Mouse (Mus musculus): ENCODE results near the gene Chn1.

Gene Chn1

DNA sequence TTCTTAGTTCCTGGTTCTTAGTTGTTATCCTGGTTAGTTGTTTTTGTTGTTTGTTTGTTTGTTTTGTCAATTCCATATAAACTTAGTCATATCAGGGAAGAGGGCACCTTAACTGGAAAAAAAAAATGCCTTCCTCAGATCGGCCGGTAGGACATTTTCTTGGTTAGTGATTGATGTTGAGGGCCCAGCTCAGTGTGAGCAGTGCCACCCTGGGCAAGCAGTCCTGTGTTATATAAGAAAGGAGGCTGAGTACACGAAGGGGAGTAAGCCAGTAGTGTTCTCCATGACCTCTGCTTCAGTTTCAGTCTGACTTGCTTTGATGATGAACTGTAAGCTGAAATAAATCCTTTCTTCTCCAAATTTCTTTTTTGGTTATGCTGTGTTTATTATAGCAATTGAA is 138.8 kb downstream of the Chn1 start:
- DNase-seq (ENCODE audit: low spot score in 2 of 2), result no peak

DNA sequence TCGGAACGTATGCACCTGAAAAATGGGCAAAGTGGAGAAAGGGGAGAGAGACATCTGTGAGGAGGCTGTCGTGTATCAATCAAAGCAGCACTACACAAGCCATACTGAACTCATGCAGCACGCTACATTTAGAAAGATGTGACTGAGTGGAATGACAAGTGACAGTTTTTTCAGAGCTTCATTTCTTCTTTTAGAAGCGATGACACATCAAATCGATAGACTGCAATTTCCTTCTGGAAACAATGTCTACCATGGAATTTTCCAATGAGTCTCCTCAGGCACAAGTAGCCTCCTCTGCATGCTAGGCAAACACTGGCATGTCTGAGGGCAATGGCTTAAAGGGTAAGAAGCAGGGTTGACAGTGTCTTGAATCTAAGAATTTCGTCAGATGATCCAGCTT is 143.3 kb downstream of the Chn1 start:
- no peak for DNase-seq (ENCODE audit: low spot score in 2 of 2)

DNA sequence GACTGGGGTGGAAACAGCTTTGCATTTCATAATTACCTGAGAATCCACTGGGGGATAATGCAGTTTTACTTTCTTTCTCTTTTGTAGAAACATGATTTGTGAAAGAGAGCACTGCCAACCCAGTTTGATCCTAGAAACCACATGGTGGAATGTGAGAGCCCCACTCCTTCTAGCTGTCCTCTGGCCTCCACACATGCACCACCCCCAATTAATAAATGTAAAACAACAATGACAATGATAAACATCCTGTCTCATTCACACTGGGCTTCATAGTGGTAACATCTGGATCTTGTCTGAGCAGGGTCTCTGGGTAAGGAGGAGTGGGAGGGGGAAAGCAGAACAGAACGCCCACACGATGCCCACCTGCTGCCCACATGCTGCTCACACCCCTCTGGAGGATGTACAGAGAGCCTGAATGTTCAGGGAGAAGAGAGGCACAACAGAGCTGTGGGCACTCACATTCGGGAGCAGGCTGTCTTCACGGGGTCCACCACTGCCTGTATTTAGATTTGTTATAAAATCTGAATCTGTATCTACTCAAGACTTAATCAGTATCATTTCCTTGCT is 156.6 kb downstream of the Chn1 start:
- DNase-seq (ENCODE audit: low spot score in 2 of 2), result no peak

DNA sequence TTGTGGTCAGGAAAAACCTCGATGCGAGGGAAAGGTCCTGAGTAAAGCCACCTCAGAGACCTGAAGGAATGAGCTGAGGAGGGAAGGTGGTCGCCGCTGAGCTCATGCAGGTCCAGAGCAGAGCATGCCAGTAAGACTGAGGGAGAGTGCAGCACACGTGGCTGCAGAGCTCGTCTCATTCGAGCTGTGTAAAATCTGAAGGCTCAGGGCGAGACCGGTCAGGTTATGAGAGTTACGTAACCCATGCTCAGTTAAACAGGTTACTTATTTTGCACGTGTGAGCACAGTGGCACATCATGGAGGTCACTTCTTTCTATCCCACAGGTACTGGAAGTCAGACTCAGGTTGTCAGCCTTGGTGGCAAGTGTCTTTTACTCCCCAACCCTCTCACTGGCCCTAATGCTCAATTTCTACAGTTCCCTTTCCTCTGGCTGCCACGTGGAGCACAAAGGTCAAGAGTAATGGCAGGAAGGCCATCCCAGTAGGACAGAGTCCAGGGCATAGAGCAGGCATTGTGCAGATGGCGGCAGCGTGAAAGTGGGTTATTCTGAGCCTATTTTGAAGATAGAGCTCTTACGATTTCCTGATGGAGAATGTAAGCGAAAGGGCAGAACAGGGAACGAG is 158.6 kb downstream of the Chn1 start:
- DNase-seq (ENCODE audit: low spot score in 2 of 2), result no peak

DNA sequence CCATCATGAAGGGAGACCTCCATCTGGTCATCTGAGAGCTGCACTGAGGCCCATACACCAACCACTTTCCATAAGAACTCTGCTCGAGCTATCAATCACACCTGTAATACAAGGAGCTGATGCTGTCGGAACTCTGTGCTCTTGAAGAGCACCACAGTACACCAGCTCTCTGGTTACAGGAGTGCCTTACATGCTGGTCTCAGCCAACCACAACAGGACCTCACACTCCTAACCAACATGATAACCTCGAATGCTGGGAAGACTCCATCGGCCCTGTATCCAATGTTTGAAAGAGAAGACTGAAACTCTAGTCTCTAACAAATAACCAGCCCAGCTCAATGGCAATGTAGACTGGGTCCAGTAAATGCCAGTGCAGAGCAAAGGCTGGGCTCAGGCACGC is 159.7 kb downstream of the Chn1 start:
- no peak for DNase-seq (ENCODE audit: low spot score in 2 of 2)

DNA sequence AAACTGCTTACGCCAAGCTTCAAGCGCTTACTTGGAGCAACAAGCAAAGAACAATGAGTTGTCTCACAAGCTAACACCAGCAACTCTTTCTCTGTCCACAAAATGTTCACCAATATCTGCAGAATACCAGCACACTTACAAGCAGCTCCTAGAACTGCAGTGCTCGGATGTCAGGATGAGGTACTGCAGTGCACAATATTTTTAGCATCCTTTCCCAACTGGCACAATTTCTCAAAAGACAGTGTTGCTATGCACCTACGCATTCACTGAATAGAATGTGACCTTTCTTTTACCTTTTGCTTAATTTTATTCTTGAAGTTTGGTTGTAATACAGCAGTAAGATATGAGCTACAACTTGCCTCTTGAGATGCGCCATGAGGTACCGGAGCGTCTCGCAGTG is 160.8 kb downstream of the Chn1 start:
- DNase-seq (ENCODE audit: low spot score in 2 of 2), result no peak

DNA sequence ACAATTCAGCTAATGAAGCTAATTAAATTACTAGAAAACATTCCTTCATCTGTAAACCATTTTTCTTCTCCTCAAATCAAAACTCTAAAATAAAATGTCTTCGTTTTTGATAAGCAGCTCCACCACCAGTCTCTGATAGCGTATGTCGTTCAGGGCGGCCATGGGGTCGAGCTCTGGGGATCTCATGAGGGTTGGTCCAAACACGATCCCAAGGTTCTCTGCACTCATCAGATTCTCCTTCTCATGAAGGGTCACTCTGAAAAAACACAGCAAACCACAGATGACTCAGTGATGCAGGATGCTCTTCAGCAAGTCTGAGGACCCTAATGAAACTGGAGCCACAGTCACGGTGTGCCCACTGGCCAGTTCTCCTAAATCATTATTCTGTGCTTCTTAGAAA is 162.2 kb downstream of the Chn1 start:
- no peak for DNase-seq (ENCODE audit: low spot score in 2 of 2)

DNA sequence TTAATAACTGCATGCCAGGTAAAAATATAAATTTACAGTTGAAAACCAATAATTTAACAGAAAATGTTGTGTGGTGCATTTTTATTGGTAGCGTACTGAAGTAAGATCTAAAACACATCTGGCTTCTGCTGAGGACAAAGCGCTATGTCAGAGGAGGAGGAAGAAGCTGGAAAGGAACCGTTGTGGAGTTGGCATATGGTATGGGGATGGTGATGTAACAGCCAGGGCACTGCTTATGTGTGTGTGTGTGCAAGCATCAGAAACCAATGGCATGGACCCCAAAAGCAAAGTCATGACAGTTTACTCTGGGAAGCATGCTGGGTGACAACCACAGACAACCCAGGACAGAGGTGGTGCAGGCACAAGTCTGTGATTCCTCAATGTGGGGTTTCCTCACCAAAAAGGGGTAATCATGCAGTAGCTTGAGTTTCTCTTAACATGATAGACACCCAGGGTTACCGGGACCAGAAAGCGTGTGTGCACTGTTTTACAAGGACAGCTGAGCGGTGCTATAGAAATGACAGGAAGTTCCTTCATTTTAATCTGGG is 162.7 kb downstream of the Chn1 start:
- DNase-seq (ENCODE audit: low spot score in 2 of 2), result no peak

DNA sequence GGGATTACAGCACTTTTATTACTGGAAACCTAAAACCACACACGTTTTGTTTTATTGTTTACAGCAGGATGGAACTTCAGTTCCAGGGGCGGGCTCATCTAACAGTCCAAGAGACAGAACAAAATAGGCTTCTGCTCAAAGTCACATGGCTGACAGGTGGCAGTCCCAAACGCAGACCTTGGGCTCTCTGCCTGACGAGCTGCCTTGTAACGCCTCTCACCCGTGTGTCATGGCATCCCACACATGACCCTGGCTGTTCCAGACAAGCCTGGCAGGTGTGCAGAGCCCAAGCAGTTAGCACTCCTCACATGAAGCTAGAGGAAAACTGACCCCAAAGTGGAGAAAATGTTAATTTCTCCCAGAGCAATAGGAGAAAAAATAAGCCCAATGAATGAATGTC is 163.3 kb downstream of the Chn1 start:
- no peak for DNase-seq (ENCODE audit: low spot score in 2 of 2)

DNA sequence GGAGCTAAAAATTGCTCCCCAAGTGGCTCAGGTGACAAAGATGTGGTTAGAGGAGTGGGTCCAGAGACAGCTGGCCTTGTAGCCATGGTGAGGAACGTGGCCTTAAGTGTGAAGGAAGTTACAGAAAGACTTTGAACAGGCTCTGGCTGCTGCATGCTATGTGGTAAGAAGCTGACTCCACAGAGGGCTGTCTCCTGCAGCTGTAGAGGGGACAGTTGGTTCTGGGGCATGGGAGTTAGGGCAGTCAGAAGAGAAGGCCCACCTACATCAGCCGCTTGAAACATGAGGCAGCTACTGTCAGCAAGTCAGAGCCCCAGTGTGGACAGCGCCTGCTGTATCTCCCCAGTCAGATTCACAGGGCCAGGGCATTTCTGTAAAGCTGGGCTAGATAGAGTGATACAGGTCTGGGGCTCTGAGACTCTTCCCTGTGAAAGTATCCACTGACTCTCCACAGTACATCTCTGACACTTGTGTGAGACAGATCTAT is 165.4 kb downstream of the Chn1 start:
- DNase-seq (ENCODE audit: low spot score in 2 of 2), result no peak

DNA sequence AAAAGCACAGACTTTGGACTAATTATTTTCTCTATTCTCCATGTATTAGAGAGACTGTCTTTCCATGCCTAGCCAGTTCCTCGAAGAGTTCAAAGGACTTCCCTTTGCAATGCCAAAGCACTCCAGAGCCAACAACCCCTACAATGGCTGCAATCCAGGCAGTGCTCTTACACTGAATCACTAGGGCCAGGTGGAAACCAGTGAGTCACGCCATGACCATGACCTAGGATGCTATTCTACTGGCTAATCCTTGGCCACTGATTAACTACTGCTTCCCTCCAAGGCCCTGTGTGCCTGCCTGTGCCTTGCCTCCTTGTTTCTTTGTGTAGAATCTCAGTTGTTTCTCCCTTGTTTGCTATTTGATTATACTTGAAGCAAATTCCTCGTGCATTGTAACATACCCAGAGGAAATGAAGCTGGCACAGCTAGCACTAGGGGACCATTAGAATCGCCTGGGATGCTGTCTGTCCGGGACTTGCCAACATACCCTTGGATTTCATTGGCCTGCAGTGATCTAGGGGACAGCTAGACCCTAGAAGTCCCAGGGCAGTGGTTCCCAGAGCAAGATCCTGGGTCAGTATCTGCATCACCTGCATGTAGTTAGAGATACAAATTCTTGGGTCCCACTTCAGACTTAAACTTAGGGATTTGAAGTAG is 166.0 kb downstream of the Chn1 start:
- DNase-seq (ENCODE audit: low spot score in 2 of 2), result no peak

DNA sequence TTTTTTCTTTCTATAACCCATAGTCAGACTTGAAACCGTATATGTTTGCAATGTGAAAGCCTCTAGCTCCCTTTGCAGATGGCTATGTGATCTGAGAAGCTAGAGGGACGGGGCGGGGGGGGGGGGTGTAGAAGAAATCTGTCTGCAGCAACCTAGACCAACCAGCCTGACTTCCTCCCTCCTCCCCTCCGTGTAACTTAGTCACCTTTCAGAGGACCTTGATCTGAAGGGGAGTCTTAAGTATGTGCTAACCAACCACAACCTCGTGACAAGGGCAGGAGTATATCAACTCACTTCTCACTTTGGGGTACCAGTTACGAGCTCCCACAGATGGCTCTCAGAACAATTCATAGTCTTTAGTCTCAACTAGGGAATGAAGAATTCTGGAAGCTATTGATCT is 166.8 kb downstream of the Chn1 start:
- DNase-seq (ENCODE audit: low spot score in 2 of 2), result no peak

DNA sequence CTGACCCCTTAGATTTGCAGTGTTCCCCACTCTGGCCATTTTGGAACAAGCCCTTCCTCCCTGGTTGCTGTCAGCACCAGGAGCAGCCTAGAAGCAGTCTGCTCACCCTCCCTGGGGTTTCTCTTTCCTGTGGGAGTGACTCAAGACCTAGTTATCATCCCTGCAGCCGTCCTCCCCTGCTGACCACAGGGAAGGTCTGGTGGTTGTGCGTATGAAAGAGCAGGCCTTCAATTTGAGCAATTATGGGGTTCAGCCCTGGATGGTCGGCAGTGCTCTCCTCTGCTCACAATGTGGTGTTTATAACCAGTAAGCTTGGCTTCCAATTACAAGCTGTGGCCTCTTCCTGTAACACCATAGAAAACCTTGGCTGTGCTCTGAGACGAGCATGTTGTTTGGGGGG is 167.5 kb downstream of the Chn1 start:
- no peak for DNase-seq (ENCODE audit: low spot score in 2 of 2)

DNA sequence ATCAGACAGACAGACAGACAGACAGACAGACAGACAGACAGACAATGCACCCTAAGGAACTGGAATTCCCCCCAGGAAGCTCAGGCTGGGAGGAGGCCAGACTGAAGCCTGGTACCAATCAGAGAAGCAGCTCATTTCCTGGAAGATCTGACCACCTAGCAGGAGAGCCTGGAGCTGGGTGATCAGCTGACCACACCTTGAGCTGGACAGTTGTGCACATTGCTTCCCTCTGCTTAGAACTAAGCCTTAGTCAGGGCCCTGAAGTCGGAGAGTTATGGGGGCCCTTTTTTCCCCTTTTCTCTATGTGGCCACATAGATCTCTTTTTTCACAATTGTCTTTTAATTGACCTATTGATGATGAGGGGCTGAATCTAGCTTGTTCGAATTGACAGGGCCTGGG is 168.0 kb downstream of the Chn1 start:
- DNase-seq (ENCODE audit: low spot score in 2 of 2), result no peak

DNA sequence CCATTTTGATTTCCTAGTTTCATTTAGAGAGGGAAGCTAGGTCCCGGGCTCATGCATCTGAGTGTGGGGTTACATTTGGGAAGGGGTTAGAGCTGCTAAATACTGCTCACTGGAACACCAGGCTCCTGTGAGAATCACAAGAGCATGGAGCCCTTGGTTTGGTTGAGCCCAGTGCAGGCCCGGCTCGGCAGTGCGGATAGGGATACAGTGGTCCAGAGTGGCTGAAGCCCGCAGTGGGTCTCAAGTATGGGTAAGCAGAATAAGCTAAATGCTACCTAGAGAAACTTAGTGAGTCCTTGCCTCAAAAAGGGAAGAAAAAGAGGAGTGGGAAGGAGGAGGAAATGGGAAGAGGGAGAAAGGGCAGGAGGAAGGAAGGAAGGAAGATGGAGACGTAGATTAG is 168.5 kb downstream of the Chn1 start:
- no peak for DNase-seq (ENCODE audit: low spot score in 2 of 2)

DNA sequence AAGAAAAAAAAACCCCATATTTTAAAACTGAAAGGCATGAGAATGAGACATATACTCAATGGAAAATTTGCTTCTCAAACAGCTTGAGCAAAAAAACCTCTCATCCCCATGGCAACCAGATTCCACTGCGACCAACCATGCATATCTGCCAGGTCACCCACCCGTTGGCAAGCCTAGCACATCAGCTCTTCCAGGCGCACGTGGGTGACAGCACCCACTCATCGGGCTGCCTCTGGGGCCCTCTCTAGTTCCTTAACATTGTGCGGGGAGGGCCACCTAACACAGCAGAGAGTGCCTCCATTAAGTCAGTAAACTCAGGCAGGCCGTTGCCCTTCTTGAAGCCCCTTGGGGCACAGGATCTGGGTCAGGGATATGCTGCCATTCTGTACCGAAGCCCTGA is 170.1 kb downstream of the Chn1 start:
- DNase-seq (ENCODE audit: low spot score in 2 of 2), result no peak

DNA sequence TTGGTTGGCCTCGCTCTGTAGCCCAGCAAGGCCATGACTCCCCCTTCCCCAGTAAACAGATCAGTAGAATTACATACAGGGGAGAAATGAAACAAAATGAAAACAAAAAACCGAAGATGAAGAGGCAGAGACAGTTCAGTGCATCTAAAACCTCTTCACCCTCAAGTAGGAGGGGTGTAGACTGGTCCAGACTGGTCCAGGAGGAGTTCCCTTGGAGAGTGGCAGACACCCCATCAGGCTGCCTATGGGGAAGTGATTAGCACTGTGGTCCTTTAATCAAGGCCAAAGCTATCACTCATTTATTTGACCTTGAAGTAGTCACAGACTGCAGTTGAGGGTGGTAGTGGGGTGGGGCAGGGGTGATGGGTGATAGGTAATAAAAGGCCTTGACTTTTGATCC is 170.6 kb downstream of the Chn1 start:
- DNase-seq (ENCODE audit: low spot score in 2 of 2), result no peak

DNA sequence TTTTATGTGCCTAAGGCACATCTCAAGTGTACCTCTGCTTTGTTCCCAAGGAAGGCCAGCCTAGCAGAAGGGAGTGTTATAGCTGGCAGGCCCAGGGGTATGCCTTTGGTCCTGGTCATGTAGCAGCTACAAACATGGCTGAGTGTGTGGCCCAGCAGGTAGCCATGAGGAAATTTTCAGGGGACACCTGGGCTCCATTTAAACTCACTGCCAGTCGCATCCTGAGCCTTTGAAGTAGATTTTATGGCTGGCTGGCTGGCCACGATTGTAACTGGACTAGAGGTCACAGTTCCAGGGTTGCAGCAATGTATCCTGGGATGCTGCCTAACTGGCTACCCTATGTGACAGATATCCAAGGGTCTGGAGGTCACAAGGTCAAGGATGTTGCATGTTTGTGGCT is 174.5 kb downstream of the Chn1 start:
- no peak for DNase-seq (ENCODE audit: low spot score in 2 of 2)

DNA sequence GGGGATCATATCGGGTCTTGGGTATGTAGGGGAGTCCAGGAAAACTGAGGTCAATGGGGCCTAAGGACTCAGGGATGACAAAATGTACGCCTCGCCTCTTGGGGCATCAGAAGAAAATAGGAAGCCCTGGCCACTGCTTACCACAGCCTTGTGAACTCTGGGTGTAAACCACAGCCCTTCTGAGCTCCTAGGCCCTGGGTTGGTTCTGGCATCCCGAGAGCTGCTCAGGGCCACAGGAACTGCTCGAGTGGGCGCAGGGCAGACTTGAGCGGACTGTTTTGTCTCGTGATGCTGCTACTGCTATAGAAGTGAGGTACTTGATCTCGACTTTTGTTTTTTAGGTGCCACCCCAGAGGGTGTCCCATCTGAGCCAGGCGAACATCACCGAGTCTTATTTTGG is 177.4 kb downstream of the Chn1 start:
- DNase-seq (ENCODE audit: low spot score in 2 of 2), result no peak

DNA sequence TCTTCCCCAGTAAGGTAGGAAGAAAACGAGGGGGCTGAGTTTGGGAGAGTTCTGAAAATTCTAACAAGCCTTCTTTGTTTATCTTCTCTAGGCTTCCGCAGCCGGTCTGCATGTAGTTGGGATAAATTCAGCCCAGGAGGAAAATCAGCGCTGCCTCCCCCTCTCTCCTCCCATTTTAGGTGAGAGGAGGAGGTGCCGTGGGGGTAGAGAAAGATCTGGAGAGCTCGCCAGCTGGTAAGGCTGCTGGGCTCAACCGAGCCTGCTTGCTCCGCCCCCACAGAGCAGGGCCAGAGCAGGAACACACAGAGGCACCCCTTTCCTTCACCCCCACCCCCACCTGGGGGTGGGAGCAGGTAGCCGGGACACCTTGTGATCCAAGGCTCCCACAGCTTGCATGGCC is 178.4 kb downstream of the Chn1 start:
- DNase-seq (ENCODE audit: low spot score in 2 of 2), result no peak

DNA sequence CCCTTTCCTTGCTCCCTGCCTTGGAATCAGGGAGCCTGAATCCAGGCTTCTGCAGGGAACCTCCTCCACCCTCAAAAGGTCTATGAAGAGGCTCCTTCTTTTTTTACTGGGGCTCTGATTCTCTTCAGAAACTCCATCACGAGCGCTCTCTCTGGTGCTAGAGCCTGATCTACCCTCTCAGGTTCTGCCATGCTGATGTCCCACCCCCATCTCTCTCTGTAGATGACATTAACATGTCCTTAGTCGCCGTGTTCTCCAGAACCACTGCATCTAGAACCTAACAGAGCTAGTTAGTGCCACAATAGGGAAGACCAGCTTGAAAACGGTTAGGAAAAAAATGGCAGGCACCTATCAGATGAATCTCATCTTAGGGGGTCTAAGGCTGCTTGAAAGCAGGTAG is 178.8 kb downstream of the Chn1 start:
- DNase-seq (ENCODE audit: low spot score in 2 of 2), result no peak

DNA sequence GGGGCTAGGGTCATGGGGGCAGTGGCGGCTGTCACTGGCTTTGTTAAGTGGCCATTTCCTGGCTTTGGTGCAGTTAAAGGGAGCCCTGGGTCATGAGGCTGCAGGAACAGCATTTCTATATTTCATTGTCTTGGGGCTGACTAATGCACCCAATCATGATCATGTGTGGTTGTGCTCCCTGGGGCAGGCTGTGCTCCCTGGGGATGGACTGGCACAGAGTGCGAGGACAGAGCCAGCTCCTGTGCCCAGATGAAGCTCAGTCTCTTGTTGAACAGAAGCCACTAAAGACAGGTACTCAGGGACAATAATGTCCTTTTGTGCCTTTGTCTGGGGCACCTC is 182.1 kb downstream of the Chn1 start:
- DNase-seq (ENCODE audit: low spot score in 2 of 2), result no peak

Data from spleen, postnatal 14 days (tissue).